1 mouse cellular context compared by ENCODE assay signal in the genomic region with DNA sequence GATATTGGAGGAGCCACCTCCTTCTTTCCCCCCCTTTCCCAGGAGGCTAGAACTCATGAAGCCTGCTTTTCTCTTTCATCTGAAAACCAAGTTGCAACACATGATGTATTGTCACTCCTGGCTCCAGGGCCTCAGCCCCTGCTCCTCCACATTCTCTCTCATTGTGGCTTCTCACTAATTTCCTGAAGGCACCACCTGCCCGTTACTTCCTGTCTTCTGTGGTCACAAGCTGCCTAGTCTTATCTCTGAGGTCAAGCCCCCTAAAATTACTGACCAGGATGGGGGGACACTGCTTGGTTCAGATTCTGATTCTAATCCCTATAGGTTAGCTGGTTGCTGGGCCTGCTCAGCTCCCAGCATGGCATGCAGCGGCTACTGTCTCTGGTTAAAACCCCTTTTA.
TF ChIP-seq lines count a peak whose summit lies in the region.

No protein-coding gene starts in this region.

TF ChIP-seq in CH12.LX, 34 proteins besides CTCF, POLR2A, EP300 and RAD21 (continued from another document):
- TF ChIP-seq TBP (conservative IDR thresholded peaks at IDR 0.05; ENCODE audit: low read depth, low read length) (no peak), POLR2AphosphoS2 (IDR thresholded peaks at IDR 0.05; ENCODE audit: low read depth, low read length) (no peak), TCF12 (IDR thresholded peaks at IDR 0.05; ENCODE audit: low read depth, low read length) (no peak), CHD1 (IDR thresholded peaks at IDR 0.05; ENCODE audit: low read depth, low read length) (no peak), MXI1 (IDR thresholded peaks at IDR 0.05; ENCODE audit: low read depth, low read length) (no peak), ZNF384 (IDR thresholded peaks at IDR 0.05; ENCODE audit: low read depth, low read length) (no peak), NELFE (IDR thresholded peaks at IDR 0.05; ENCODE audit: low read depth, low read length) (no peak), USF1 (IDR thresholded peaks at IDR 0.05; ENCODE audit: low read depth, low read length) (no peak), CHD2 (IDR thresholded peaks at IDR 0.05; ENCODE audit: low read length) (no peak), UBTF (IDR thresholded peaks at IDR 0.05; ENCODE audit: low read depth, low read length) (no peak)
TF ChIP-seq in CH12.LX: peak in this region for 0.
